Mouse (Mus musculus) embryonic fibroblast, embryonic 13.5 days (primary cell): ENCODE measurements around the gene Akap2.

Source experiments
- CTCF ChIP-seq: IDR thresholded peaks from 2 replicates; pipeline ENCODE4 v1.5.1; 2011; ENCODE audit warnings: mild to moderate bottlenecking, control low read depth, low read length, moderate library complexity, borderline replicate concordance; ENCODE audit not compliant: insufficient read depth
- POLR2A ChIP-seq: IDR thresholded peaks from 2 replicates; pipeline ENCODE4 v1.6.1; 2011; ENCODE audit warnings: low read depth, mild to moderate bottlenecking, control low read depth, low read length, moderate library complexity

GRCm38 (mm10) chr4:57867454-57867853 is 150.0 kb downstream of the Akap2 start:
- no peak for TF ChIP-seq CTCF
- no peak for TF ChIP-seq POLR2A
